Mouse (Mus musculus): ENCODE results near the gene Cmip.

Cmip gene

DNA sequence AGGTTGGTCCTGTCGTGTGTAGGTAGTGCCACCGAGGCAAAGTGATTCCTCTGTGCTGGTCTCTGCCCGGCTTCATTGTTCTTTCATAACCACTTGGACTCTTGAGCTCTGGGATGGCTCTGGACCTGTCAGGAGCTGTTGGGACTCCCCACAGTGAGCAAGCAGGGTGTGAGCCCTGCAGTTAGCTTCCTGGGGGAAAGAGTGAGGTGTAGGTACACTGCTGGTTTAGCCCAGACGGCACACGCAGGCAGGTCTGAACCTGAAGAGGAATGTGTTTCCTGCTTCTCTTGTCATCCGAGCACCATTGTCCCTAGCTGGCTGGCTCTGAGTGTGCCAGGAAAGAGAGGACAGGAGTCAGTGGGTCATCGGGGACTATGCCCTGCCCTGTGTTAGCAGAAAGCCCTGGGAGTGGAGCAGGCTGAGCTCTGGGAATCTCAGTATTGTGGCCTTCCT is 70.5 kb downstream of the Cmip start:
- no peak for DNase-seq

DNA sequence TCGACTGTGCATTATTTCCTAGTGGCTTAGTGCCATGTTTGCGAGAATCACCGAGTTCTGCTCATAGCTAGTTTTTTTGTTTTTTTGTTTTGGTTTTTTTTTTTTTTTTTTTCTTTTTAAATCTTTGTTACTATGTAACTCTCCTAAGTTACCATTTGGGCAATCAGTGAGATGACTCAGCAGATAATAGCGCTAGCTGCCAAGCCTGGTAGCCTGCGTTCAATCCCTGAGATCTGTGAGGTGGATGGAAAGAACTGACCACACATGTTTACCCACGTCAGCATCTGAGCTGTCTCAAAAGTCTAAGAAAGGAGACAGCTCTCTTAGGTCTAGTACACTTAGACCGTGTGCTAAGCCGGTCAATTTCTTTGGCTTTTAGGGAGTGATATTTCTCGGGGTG is 71.9 kb downstream of the Cmip start:
- no peak for DNase-seq

DNA sequence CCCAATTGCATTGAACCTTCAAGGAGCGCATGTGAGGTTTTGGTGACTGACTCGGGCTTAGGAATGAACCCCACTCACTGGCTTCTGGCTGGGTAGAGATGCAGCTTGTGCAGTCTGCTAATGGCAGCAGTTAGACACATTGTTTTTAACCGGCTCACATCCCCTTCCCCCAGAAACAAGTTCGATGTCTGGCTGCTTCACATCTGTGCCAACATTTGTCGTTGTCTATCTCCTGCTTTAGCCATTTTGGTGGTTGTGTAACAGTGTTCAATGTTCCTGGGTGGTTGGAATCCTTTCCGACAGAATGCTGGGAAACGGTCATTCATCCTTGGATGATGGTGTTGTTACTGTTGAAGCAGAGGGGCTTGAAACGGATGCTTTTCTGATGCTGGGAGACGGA is 72.3 kb downstream of the Cmip start:
- no peak for DNase-seq

DNA sequence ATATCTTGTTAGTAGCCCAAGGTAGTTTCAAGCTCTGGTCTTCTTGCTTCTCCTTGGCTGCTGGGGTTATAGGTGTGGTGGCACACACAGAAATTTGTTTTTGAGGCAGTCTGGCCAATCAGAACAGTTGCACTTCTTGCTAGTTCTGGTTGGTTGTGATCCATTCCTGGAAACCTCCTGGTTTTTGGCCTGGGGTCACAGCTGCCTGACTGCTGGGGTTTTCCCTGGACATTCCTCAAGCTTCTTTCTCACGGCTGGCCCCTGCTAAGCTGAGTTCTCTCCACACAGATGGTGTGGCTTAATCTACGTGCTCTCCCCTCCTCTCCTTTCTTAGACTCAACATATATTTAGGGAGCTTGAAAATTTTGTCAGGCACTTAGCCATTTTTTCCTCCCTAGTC is 73.0 kb downstream of the Cmip start:
- no peak for DNase-seq

DNA sequence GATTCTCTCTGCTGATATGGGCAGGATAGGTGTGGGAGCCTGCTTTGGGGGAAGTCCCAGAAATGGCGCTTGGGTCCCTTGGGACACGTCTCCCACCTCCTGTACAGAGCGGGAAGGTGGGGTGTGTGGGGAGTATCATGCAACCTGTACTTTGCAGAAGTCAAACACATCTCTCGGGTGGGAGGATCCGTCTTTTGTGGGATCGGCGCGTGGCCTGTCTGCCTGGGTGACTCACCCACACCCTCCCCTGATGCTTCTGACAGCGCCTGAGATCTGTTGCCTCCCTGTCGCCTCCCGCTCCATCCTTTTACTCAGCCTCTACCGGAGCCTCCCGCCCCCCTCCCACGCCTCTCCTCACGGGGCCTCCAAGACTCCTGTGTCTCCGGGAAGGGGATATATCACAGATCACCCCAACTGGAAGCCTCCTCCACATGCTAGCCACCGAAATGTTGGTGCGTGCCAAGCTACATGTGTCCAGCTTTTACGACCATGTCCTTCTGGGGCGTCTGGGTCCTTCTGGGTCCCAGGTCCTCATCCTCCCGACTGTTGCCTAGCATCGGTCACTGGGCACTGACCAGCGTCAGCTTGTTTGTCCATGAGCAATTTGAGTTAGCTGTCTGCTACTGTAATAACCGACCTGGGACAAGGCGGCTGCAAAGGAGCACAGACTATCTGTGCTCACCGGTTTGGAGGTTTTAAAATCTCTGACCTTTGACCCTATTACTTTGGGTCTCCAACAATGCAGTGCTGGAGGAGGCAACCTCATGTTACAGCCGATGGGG is 75.6 kb downstream of the Cmip start:
- DNase-seq, result no peak

DNA sequence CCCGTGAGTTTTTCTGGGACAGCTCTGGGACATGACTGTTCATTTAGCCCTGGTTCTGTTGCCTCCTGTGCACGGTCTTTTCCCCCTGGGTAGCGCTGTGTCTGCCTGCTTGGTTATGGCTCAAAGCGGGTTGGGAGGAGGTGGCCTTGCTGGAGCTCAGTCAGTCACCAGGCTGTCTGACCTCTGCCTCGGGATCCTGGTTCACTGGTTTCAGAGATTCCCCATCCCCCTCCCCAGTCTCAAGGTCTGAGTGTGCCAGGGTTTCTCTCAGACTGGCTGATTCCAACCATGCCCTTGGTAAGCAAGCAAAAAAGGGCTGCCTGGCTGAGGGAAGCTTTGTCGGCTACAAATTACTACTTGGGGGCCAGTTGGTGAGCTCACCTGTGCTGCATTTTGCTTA is 76.8 kb downstream of the Cmip start:
- DNase-seq, result no peak

DNA sequence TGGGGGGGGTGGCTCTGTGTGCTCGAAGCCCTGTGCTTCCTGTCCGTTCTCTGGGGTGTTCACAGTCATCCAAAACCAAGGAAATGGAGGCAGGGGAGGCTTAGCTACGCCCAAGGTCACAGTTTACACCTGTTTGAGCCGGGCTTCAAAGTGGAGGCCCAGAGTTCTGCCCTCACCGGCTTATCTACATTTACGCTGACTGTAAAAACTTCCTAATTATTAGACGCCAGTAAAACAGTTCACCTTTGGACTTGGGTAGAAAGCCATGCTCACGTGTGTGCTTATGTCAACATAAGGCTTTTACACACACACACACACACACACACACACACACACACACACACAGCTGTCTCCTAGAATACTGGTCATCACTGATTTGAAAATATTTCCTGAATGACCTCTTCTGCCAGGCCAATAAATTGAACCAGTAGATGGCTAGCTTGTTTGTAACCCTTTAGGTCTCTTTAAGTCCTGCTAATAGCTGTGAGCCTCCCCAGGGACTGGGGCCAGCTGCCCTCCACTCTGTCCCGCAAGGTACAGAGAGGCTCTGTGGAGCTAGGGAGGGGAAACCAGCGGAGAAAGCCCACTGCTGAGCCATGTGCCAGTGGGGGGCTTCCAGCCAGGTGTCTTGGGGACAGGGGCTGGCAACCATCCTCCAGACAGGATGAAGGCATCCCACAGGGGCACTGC is 77.3 kb downstream of the Cmip start:
- no peak for DNase-seq

DNA sequence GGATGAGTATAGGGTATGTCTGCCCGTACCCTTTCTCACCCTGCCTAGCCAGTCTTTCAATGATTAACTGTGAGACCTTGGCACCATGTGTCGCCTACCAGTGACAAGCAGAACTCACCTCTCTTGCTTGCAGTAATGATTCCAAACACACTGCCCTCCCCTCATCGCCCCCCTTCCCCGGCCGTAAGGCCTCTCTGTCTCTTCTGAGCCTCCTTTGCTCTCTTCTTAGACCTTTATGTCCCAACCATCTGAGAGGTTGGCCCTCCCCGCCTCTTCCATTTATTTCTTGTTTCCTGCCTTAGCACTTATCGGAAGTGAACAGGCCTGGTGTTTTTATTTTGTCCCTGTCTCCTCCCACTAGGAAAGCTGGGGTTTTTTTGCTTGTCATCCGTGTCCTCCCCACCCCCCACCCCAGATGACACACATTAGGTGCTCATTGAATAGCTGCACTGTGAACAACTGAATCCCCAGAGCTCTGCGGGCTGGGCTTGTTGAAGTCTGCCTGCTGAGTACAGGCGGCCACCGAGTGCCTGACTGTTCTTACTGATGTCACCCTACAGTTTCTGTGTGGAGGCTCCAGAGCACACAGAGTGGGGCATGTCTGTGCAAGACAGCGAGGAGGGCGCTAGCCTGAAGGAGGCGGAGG is 78.0 kb downstream of the Cmip start:
- no peak for DNase-seq

DNA sequence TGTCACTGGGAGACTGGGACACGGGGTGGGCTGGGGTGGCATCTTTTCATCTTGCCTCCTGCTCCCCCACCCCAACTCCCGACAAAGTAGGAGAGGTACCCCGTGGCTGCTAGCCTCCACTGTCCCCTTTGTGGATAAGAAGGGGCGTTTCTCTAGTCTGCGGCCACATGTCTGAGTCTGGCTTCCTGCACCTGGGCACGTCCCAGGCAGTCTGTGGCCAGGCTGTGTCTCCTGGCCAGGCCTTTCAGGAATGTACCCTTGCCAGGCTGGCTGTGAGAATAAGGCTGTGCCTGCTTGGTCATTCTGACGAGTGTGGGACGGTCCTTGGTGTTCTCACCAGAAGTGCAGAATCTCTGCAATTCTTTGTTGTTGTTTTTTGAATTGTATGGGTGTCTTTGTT is 78.6 kb downstream of the Cmip start:
- no peak for DNase-seq

DNA sequence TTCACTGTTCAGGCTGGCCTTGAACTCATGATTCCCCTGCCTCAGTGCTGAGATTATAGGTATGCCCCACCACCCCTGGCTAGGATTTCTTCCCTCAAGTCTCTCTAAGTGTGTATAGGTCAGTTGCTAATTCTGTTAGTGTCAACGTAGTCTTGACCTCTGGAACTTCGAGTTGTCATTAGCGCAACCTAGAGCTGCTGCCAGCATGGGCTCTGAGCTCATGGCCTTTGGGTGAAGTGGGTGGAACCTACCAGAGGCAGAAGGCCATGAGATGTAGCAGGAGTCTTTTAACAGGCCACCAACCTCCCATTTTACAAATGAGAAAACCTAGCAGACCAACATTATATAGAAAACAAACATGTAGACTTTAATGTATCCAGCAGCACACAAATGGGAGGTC is 80.3 kb downstream of the Cmip start:
- no peak for DNase-seq

DNA sequence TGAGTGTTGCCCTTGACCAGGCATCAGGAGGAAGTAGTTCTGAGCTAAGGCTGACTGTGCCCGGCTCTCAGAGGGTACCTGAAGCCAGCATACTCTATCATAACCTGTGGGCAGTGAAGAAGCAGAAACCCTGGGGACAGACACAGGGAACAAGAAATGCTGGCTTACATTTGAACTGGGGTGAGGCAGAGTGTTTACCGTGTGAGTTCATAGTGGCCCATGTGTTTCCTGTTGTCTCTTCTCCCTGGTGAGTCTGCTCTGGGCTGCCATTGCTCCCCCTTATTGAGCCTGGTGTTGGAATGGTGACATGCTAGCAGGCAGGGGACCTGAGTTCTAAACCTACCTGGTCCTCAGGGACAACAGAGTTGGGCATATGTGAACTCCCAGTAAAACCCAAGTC is 81.8 kb downstream of the Cmip start:
- DNase-seq, result no peak

DNA sequence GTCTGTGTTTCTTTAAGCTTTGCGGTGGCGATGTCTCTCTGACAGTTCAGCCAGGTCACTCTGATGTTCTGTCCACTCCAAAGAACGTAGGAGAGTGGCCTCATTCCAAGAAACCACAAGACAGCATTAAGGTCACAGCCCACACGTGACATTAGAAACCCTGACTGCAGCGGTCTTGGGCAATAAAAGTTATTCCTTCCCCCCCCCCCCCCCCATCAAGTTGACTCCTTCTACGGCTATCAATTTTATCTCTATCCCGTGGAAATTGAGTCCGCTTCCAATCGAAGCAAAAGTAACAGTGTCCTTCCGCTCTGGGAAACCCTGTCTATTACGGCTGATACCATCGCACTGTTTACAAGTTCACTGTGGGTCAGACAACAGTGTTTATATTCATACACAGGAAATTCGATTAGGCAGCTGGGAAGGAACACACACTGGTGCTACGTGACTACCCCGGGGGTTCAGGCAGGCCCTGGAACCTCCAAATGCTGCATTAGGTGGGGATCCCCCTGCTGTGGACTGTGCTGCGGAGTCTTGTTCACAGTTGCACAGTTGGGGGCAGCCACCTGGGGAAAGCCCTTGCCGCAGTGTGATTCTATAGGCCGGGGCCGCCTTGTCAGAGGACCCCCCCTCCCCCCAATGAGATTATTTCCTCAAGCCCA is 82.6 kb downstream of the Cmip start:
- peak; percentile 44 to 71 for DNase-seq

DNA sequence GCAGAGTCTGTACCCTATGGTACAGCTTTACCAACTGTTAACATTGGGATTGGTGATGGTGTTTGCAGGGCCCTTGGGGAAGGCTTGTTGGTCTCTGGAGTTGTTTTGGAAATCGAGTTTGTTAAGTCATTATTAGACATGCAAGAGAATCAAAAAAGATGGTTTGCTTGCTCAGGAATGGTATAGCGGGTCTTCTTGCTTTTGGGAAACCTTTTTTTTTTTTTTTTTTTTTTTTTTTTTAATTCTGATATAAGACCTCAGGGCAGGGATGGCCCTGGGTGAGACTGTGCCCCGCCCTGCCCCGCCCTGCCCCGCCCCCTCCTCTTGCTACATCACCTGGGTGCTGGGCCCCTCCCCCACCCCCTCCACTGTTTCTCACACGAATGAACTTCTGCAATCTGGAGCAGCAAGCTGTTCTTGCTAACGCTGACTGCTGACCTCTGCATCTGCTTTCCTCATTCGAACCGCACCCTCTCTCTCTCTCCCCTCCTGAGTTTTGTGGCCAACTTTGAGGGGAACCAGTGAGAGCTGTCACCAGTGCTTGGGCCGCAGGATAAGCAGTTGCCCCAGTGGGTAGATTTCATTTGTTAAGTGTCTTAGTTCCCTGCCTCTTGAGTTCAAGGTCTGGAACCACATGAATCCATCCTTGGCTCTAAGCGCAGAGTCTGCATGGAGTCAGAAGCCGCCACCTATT is 83.2 kb downstream of the Cmip start:
- DNase-seq, result peak; percentile 66 to 67

DNA sequence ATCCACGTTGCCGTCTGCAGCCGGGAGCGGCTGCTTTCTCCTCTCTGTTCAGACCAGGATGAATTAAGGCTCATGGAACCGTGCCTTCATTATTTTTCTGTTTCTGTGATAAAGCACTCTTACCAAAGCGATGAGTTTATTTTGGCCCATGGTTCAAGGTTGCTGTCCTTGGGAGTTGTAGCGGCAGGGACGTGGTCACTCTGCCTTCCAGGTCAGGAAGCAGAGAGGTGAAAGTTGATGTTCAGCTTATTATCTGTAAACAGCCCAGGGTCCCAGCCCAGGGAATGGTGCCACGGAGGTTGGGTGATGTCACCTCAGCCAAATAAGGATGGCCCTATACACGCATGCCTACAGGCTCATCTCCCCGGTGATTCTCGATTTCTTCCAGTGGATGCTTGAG is 83.9 kb downstream of the Cmip start:
- DNase-seq, result no peak

DNA sequence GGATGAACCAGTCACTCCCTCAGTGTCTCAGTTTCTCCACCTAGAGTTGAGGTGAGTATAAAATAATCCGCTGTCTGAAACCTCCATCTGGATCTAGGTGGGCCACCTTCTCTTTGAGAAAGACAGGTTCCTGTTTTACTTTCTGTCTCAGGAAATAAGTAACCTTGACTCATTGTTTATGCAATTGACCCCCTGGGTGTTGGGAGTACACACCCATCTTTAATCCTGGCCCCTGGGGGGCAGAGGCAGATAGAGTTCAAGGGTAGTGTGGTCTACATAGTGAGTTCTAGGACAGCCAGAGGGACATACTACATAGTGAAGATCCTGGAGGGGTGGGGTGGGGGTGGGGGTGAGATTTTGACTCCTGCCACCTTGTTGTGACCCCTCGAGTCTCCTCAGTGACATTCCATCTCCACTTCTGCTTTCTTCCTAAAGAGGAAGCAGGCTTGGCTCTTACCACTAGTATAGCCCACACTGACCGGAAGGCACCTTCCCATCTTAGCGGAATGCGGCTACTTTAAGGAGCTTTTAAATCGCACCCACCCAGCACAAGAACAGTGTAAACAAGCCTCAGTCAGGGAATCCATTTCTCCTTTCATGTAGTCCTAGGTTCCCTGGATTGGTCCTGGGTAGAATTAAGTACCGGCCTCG is 86.0 kb downstream of the Cmip start:
- no peak for DNase-seq

DNA sequence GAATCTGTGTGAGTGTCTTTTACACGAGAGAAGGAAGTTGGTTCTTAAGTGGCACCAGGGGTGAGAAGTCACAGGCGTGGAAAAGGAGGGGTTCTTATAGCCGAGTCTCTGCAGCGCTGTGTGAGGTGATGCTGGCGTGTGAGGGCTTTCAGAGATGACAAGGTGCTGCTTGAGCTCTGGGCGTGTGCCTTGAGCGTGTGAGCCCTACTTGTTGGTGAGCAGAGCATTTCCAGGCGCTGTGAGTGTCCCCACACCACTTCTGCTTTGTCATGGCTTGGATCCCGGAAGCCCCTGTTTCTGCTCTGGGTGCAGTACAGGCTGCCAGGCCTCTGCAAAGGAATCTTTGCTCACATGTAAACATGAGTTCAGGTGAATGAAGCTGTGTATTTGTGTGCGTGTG is 86.6 kb downstream of the Cmip start:
- no peak for DNase-seq

DNA sequence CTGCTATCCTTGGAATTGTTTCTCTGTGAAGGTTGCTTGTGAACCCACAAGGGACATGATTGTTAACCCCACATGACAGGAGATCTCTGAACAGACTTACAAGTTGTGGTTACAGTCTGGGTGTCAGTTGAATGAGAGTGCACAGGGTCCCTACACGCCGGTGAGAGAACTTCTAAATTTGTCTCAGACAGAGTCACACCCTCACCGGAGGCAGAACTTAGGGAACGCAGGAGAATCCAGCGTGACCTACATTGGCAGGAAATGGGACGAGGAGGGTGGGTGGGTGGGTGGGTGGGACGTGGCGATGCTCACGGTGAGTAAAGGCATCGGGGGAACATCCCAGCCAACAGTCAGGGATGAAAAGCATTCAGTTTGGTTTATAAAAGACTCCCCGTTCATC is 88.0 kb downstream of the Cmip start:
- DNase-seq, result no peak

DNA sequence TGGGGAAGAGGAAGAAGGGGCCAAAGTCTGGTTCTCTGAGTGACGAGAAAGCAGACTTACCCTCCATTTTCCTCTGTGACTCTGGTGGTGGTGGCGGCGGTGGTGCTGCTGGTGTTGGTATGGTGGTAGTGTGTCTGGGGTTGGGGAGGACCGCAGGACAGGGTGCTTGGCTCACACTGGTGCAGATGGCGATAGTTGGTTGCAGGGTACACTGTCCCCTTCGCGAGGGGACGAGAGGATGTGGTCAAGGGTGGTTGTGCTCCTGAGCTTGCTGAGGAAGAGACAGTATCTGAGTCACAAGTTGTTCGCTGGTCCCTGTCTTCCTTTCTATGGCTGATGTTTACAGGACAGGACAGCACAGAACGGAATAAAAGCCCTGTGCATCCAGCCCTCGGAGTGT is 88.5 kb downstream of the Cmip start:
- no peak for DNase-seq

DNA sequence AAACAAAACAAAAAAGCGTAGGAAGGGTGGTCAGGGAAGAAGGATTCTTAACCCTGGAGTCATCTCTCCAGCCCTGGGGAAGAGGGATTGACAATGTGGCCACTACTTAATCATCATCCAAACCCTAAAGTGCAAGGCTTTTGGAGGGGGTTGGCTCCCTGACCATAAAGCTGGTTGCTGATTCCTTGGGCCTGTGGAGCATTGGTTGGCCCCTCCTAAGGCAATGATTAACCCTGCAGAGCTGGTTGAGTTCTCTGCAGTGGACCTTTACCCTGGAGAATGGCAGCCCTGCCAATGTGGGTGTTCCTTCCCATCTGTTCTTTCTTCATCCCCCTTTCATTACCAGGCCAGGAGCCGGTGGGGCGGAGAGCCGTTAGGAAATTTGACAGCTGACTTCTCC is 90.7 kb downstream of the Cmip start:
- DNase-seq, result no peak

DNA sequence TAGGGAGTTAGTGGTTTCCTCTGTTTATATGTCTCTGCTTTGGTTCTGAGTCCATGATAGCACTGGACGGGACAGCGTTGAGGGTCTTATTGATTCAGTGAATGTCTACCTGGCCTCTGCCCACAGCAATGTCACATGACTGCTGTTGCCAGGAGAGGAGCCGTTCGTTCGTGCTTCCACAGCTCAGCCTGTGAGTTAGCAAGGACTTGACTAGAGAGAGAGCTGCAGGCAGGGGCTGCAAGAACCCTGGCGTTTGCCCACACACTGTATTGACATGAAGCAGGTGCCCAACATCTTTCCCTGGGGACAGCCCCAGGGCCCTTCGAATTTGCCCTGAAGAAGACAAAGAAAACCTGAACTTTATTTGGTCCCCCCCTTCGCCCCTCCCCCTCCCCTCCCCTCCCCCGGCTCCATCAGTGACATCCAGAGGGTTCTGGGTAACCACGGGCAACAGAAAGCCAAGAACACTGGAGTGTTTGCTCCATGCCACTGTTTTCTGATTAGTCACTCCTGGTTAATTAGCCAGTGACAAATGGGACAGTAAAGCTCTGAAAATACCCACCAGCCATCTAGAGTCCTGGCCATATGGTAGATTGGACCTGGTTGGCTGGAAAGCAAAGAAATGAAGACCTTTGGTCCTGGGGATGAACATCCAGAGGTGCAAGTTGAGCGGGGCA is 92.0 kb downstream of the Cmip start:
- DNase-seq, result no peak

DNA sequence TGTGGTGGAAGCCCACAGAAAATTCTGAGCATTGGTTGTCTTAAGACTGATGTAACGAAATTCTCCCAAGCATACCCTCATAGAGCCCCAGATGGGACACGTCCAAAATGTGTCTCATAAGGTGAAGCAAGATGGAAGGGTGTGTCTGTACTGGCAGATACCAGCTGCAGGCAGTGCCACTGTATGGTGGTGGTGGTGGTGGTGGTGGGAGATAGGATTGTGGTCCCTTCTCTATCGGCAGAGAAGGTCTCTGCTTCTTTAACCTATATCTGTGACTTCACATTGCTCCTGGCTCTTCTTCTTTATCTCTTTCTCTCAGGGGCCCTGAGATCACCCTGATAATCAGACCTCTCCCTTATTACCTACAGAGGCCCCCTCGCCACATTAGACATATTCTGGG is 92.7 kb downstream of the Cmip start:
- DNase-seq, result no peak

DNA sequence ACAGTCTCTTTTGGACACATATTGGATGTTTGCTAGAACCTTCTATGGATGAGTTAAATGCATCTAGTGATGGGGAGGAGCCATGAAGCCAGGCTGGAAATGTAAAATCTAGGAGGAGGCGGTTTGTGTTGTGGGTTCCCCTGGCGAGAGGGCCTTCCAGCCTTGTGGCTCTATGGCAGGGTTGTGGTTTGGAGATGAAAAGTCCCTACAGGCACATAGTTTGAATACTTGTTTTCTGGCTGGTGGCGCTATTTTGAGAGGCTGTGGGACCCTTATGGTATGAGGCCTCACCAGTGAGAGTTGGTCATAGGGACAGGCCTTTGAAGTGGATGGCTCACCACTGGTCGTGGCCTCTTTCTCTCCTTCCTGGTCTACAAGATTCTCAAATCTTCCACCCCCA is 95.2 kb downstream of the Cmip start:
- DNase-seq, result no peak
